Mouse (Mus musculus) testis, postnatal 10 days (tissue): ENCODE measurements around the gene Soat2.
A peak's percentile ranks its signal among the peaks of the same experiment; 100 is the strongest.

Experiments used
- DNase-seq: peaks from one replicate; pipeline ENCODE4 v3.0.0; 2021; ENCODE audit warnings: low spot score

Soat2 gene

DNA sequence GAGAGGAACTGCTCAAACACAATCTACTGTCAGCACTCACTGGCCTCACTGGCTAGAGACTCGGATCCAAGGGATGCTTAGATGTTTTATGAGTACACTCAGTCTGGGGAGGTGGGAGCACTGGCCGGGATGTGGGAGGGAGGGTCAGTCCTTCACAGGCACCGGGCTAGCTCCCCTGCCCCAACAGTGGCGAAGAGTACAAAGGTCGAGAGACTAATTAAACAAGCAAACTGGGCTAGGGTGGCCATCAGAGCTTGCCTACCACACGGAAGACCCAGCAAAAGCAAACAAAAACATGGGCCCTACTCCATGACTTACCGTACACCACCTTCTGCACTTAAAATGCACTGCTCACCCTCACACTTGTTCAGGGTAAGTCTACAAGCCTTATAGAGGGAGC, 41.4 kb downstream of the Soat2 start:
- no peak for DNase-seq

DNA sequence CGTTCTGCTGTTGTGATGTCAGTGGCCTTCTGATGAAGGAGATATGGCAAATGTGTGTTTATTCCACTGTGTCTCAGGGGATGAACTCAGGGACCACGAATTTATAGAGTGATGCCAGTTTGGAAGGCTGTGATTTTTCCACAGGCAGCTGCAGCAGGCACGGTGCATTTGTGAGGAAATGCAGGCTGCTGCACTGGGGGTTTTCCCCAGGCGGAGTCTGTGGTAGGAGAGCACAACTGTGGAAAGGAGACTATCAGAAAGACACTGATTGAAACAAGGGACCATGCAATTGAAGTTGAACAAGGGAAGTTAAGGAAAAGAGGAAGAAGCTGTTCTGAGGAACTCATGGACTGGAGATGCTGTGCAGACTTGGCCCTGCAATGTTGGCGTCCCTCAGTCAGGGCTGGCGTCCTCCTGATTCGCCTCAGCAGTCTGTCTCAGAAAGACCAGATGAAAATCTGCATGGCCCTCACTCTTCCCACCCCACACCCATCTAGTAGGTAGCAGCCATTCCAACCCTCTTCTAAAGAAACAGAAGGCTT, 42.0 kb downstream of the Soat2 start:
- DNase-seq = no peak

DNA sequence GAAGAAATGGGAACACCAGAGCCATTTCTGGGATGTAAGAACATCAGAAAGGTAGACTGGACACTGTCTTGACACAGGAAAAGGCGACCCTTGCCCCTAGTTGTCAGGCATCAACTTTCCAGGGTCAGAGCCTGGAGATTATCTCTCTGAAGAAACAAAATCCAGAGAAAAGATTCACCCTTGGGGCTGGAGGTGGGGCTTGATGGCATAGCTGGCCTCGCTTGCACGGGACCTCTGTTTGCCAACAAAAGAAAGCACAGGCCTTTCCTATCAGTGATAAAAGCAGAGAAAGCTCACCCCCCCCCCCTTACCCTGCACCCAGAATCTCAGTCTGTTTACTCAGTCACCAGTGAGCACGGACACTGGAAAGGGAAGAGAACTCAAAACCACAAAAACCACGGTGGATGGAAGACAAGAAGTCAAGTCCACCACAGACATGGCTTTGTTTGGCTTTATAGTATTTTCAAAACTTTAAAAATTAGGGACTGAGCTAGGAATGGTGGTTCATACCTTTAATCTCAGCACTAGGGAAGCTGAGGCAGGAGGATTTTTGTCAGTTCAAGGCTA, 42.6 kb downstream of the Soat2 start:
- DNase-seq = no peak

DNA sequence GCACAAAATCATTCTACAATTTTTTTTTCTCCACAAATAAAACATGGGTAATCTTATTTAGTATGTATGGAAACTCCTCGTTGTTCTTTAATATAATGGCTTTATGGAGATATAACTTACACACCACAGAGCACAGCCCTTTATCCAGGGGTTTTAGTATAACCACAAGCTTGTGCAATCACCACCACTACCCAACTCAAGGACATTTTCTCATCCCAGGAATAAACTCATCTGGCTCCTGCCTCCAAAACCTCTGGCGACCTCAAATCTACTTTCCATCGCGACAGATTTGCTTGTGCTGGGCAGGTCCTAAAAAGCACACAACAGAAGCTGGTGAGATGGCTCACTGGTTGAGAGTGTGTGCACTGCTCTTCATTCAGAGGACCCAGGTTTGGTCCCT, 43.3 kb downstream of the Soat2 start:
- no peak for DNase-seq

DNA sequence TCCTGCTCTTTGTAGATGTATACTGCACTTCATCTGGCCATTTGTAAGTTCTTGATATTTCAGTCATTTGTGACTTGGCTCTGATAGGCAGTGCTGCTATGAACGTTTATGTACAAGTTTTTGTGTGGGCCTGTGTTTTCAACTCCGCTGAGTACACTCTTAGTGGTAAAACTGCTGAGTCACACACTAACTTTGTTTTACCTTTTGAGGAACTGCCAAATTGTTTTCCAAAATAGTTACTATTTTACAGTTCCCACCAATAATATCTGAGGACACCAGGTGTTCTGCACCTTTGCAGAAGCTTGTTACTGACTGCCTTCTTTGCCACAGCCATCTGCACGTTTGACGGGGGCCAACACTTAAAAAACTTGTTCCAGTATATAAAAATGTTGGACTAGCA, 44.1 kb downstream of the Soat2 start:
- DNase-seq = no peak

DNA sequence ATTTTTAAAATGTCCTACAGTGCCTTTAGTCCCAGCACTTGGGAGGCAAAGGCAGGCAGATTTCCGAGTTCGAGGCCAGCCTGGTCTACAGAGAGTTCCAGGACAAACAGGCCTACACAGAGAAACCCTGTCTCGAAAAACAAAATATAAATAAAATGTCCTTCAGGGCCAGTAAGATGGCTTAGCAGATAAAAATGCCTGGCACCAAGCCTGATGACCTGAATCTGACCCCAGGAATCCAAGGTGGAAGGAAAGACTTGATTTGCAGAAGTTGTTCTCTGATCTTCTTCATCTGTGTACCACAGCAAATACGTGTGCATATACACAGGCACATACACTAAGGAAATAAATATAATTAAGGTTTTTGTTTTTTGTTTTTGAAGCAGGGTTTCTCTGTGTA, 45.0 kb downstream of the Soat2 start:
- no peak for DNase-seq

DNA sequence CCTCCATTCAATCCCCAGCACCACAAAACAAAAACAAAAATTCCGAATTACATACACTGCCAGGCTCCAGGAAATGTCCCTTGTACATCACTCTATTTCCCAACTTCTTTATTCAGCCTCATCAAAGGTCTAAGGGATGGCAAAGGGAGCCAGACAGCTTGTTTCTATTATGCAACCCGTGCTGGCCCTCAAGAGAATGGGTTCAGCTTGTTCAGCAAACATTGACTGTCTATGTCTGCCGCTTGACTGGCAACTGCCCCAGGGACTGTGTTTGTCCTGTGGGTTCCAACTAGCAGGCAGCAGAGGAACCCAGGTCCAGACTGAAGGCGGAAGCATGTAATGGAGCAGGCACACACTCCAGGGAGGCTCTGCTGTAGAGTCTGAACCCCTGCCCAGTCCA, 48.5 kb downstream of the Soat2 start:
- DNase-seq = no peak

DNA sequence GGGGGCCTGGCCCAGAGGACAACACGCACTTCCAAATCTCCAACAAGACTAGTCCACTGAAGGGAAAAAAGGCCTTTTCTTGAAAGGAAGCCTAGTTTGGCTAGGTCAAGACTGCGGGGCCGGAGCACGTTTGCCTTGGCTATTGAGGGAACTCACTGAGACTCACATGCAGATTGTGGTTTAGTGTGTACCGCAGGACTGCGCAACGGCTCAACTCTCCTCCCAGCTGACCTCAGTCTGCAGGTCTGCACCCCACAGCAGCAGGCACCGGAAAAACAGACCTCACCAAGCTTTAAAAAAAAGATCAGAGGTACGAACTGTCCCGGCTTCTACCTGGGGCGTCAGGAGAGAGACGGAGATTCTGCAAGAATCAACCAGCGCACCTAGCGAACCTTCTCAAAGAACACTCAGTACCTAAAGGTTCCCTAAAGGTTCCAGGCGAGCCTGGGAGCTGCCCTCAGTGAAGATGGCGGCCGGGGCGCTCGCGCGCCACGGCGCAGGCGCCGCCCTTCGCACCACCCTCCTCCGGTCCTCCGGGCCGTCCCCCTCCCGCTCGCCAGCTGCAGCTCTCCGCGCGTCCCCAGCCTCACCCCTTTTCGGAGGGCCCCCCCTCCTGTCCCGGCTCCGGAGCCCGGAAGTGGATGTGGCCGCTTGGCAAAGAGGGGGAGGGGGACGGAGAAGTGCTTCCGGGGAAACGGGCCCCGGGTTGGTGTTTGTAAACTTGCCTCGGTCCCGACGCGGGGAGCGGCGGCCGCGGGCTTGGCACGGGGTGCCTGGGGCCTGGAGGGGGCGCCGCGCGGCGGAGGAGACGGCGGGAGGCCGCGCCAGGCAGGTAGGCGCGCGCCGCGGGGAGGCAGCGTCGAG, 52.9 kb downstream of the Soat2 start, which contains the start of gene Zfp740:
Gene Zfp740 (plus strand): TSS at position 279 of the 864 bp plus-strand sequence.
- peak; percentile 96 for DNase-seq

DNA sequence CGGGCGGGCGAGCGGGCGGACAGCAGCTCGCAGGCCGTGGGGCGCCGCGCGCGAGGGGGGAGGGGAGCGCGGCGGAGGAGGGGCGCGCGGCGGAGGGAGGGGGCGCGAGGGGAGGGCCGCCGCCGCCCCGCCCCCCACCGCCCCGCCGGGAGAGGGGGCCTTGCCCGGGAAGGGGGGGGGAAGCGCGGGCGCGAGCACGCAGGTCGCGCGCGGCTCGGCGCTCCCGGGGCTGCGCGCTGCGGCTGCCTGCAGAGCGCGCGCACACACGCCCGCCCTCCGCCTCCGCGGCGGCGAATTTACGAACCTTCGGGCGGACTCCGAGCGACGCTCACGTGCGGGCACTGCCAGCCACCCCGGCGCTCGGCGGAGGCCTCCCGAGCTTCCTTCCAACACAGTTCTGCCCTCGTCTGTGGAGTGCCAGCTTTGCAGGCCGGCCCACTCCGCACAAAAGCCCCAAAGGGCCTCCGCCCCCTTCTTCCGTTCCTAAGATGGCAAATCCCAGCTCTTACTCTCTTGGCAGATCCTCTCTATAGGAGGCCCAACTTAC, 53.6 kb downstream of the Soat2 start:
- peak; percentile 84 for DNase-seq

DNA sequence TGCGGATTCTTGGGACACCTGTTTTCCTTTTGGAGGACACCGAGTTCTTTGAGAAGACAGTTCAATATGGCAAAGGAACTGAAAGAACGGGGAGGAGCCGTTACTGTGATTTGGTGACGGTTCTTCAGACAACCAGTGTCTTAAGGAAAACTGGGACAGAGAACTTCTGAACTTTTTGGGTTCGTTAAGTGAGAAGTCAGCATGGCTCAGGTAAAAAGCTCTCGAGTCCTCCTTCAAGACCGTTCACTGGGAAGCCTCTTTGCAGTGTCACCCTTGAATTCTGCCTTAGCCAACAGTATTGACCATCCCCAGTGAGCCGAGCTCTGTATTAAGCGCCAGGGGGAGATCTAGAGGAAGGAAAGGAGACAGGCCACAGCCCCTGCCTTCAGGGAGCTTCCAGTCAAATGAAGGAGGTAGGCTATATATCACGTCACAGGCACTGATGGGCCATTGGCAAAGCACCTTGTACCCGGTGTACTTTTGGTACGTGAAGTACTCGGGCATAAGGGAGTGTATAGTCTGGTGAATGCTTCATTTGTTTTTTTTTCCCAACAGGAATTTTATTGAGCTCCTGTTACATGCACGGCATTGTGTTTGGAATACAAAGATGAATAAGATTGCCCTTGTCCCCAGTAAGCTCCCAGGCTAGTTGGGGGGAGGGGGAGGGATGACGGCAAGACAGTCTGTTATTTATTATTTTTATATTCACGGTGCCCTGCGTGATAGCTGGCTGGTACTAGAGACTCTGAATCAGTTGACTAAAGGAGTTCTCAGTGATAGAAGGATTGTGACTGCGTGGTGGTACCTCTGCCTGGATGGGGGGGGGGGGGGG, 54.6 kb downstream of the Soat2 start, which contains the start of gene Csad:
Gene Csad (minus strand): TSS at position 51 of the 832 bp plus-strand sequence.
- no peak for DNase-seq

DNA sequence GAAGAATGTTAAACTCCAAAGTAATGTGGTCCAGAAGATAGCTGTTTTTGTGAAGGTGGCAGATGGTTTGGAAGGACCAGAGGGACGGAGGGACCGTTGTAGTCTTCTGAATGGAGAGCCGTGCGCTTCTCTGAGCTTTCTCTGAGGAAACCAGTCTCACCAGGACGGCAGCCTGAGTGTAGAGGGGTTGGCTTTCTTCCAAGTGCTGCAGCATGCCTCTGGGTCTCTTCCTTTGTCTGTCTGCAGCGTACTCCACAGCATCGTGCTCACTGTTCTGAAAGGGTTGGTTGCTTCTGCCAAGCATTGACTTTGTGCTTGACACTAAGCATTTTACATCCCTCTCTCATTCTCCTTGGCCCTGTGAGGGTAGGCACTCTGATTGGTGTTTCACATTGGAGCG, 55.5 kb downstream of the Soat2 start:
- DNase-seq = no peak

DNA sequence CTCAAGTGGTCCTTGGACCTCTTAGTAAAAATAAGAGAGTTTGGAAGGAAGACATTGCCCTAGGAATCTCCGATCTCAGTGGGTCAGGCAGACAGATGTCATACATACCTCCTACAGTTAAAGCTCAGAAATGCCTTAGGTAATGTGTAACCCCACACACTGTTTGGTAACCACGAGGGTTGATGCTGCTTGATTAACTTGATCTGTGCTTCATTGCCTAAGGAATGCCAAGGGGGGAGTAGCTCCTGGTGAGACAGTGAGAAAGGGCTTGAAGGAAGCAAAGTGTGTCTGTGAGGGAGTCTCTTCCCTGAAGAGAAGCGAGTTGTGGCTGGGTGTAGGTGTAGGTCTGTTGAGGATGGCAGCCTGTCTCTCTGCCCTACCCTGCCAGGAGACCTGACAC, 57.0 kb downstream of the Soat2 start:
- DNase-seq = no peak

DNA sequence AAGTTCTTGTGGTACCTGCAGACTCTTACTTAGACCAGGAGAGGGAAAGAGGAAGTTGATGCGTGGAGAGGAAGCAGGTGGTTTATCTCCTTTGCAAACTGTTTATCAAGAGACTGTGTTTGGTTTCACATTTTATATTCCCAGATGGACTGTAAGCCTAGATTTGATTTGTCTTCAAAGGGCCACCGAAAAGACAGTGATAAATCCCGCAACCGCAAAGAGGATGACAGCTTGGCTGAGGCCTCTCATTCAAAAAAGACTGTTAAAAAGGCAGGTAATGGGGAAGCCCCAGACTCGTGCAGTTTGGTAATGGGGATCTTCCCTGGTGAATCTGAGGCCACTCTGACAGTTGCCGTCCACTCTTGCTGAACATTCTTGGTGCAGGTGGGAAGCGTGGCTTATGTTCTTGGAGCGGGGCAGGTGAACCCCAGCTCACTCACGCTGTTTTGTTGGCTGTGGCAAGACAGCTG, 57.8 kb downstream of the Soat2 start:
- no peak for DNase-seq

DNA sequence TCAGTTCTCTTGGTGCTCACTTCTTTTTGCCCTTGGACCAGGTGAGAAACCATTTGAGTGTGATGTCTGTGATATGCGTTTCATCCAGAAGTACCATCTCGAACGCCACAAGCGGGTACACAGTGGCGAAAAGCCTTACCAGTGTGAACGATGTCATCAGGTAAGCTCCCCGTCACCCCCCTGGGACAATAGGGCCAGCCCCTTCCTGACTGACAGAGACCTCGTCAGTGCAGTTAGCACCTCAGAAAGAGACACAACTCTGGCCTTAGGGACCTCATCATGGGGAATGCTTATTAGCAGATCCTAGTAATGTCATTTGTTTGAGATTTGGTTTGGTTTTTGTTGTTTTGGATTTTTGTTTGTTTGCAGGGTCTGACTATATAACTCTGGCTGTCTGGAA, 58.8 kb downstream of the Soat2 start:
- no peak for DNase-seq

DNA sequence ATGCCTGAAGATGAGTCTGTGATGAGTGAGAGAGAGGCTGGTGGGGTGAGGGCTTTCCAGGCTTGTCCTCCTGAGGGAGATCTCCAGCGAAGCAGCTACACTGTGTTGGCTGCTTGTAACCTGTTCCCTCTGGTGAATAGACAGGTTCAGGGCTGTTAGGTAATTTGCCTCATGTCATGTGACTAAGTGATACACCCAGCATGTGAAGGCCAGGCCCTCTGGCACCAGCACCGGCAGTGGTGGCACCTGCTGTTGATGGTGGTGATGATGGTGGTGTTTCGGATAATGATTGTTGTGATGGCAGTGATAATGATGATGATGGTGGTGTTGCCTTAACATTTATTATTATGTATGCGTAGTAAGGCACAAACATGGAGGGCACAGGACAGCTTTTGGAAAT, 60.5 kb downstream of the Soat2 start:
- DNase-seq = no peak

DNA sequence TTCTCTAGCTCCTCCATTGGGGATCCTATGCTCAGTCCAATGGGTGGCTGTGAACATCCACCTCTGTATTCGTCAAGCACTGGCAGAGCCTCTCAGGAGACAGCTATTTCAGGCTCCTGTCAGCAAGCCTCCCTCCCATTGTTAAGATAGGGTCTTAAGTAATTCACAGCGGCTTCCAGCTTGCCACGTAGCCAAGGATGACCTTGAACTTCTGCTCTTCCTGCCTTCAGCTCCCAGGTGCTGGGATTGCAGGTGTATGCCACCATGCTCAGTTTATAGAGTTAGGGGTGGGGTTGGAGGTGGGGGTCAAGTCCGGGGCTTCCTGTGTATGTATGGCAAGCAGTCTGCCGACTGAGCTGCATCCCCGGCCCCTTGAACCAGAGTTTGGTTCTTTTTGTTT, 61.6 kb downstream of the Soat2 start:
- no peak for DNase-seq
